Mouse (Mus musculus) bone marrow, adult 2 months (tissue): ENCODE data around the gene Palld. TPM values are rescaled to one million over a fixed set of nuclear protein-coding genes. Genes with fewer than 3 reads are reported as not detected.

Source experiments
- H3K27ac ChIP-seq: fragments of 200-500 bp; 2 replicates; pipeline ENCODE4 v1.5.1; 2012; ENCODE audit warnings: low read depth, mild to moderate bottlenecking, control low read depth, inconsistent platforms, low read length; ENCODE audit not compliant: control insufficient read depth, poor library complexity, insufficient read depth
- H3K4me1 ChIP-seq: fragments of 200-500 bp; 2 replicates; pipeline ENCODE4 v1.6.1; 2011; ENCODE audit warnings: low read length; ENCODE audit not compliant: control insufficient read depth, insufficient read depth
- H3K4me3 ChIP-seq: fragments of 200-500 bp; replicated peaks from 2 replicates; pipeline ENCODE3; 2011; ENCODE audit warnings: mild to moderate bottlenecking, low read depth, low read length, control low read depth; ENCODE audit not compliant: control insufficient read depth
- CTCF ChIP-seq: fragments of 200-500 bp; IDR thresholded peaks from 2 replicates; pipeline ENCODE4 v1.5.1; 2011; ENCODE audit warnings: low read length, control low read depth; ENCODE audit not compliant: control insufficient read depth, insufficient read depth
- POLR2A ChIP-seq: fragments of 200-500 bp; IDR thresholded peaks from 2 replicates; pipeline ENCODE4 v1.6.1; 2011; ENCODE audit warnings: low read depth, mild to moderate bottlenecking, control low read depth, low read length, borderline replicate concordance; ENCODE audit not compliant: control insufficient read depth
- WGBS: fragments of 180-500 bp; shearing (Covaris S2); methylation state at CpG from one replicate; pipeline ENCODE4 v1.1.7; 2018; 5-methylcytosine and 5-hydroxymethylcytosine counted together
- polyA plus RNA-seq: library from polyadenylated mRNA; stranded (reverse); fragments of >200 nt; gene quantifications from 2 replicates; pipeline ENCODE4 v1.2.4, GENCODE M21; 2011; ENCODE audit warnings: low replicate concordance; ENCODE audit not compliant: missing spikeins, insufficient read depth, insufficient read length

Gene Palld
- polyA plus RNA-seq, 1 experiment = 33.7 TPM

DNA sequence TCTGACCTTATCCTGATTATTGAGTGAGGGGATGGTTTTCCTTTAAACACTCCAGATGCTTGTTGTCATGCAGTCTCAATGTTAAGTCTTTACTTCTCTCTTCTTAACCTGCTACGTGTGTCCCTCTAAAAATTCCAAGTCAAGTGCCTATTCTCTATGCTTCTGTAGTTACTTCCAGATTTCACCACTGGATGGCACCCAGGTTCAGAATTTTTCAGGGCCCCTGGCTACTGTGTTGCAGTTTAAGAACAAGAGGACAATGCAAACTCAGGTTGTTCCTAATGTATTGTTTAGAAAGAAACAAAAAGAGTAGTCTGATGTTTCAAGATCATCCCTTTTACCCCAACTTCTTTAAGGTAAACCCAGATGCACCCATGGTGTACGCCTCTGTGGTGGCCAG, 8.4 kb downstream of the Palld start:
- TF ChIP-seq POLR2A (no peak), CTCF (no peak)
- no peaks in the 10 kb centered on the region; the same call in 1 of the 2 replicates for H3K4me1 ChIP-seq
- 45% methylated on average over 2 of the region's 2 CpGs for WGBS
- H3K4me3 ChIP-seq = no peak overlapping the region
- no peak overlapping the region for H3K27ac ChIP-seq

DNA sequence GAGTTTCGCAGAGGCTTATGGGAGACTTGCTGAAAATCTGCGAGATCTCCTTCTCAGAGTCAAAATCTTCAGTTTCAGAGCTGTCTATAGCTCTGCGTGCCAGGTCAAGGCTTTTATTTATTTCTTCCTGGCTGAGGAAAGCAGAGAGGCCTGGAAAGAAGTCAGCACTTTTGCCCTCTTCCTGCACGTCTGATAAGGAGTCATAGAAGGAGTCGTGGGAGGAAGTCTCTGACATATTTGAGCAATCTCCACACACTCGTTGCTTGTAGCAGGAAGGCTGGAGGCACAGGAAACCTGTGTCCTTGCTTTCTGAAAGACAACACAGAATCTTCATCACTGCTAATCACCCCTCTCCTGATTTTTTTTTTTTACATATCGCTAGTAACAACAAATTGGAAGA, 24.9 kb downstream of the Palld start:
- H3K27ac ChIP-seq = no peak overlapping the region
- H3K4me3 ChIP-seq = no peak overlapping the region
- 10% methylated on average over 7 of the region's 7 CpGs for WGBS

DNA sequence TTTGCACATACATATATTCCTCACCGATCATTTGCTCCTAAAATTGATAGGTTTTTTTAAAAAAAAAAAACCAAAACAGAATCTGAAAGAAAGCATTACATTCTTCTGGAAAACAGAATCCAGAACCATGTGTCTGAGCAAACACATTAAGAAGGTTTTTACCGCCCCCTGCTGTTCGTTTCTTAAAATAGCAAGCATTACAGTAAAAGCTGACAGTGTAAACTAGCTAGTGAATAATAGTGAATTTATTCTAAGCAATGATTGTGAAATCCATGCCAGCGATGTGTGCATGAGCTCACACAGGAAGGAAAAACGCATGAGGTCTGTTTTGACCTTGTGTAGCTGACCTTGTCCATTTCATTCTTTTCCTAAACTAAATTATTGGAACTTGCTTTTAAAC, 27.2 kb downstream of the Palld start:
- WGBS = 2% methylated on average over 5 of the region's 5 CpGs
- Histone ChIP-seq H3K4me1 (no peaks in the 10 kb centered on the region), H3K27ac (no peak overlapping the region), H3K4me3 (no peak overlapping the region)
- no peak for TF ChIP-seq CTCF
- no peak for TF ChIP-seq POLR2A

More for the DNA sequence above, 24.9 kb downstream of the Palld start:
- no peak for TF ChIP-seq POLR2A
- no peak for TF ChIP-seq CTCF
- H3K4me1 ChIP-seq = no peaks in the 10 kb centered on the region

DNA sequence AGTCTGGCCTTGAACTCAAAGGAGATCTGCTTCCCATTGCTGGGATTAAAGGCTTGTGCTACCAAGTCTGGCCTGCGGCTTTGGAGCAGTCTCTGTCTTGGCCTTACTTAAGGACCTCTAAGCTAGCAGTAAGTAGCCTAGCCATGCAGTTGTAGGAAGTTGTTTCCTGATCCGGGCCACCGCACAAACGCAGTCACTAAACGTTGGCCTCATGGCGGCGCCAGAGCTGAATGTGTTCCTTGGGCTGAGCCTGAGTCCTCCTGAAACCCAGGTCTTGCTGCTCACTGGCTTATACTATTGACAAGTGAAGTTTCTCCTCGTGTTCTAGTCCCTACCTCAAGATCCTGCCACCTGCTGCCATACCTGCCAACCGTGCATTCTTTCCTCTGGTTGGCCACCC, 28.5 kb downstream of the Palld start:
- Histone ChIP-seq H3K4me3 (no peak overlapping the region), H3K4me1 (no peaks in the 10 kb centered on the region), H3K27ac (no peak overlapping the region)
- 69% methylated on average over 9 of the region's 9 CpGs for WGBS
- TF ChIP-seq CTCF = no peak
- no peak for TF ChIP-seq POLR2A

DNA sequence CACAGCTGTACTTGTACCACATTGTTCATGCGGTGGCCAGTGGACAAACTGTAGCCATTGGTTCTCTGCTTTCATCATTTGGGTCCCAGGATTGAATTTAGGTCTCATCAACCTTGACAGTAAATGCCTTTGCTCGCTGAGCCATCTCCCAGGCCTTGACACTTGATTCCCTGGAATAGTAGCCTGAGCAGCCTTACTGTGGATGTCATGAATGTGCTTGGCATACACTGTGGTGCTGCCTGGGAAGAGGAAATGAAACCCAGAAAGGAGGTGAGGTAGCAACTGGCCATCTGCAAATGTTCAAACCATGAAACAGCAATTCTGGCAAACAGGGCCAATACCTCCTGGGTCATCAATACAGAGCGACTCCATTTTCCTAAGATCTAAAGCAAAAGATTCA, 34.0 kb downstream of the Palld start:
- TF ChIP-seq POLR2A (no peak), CTCF (no peak)

DNA sequence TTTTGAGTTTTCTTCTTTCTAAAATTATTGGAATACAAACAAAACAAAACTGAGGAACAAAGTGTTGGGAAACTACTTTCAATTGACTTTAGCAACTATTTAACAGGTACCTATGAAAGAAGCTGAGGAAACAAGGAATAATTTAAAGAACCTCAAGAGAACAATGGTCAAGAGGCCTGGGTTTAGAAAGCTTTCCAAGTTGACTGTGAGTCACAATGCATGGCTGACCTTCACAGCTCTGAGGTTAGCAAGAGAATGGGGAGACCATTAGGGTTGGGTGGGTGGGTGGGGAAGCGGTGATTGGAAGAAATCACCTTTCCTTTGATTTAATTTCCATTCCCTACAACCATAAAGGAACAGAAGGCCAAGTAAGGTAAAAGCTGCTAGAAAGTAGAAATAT, 35.6 kb downstream of the Palld start:
- no peak for TF ChIP-seq POLR2A
- TF ChIP-seq CTCF = no peak
- Histone ChIP-seq H3K4me1 (no peaks in the 10 kb centered on the region), H3K27ac (no peak overlapping the region), H3K4me3 (no peak overlapping the region)
- 71% methylated on average over 1 of the region's 1 CpGs for WGBS

More for the DNA sequence above, 34.0 kb downstream of the Palld start:
- Histone ChIP-seq H3K27ac (no peak overlapping the region), H3K4me1 (no peaks in the 10 kb centered on the region), H3K4me3 (no peak overlapping the region)
- WGBS = 84% methylated on average over 3 of the region's 3 CpGs

DNA sequence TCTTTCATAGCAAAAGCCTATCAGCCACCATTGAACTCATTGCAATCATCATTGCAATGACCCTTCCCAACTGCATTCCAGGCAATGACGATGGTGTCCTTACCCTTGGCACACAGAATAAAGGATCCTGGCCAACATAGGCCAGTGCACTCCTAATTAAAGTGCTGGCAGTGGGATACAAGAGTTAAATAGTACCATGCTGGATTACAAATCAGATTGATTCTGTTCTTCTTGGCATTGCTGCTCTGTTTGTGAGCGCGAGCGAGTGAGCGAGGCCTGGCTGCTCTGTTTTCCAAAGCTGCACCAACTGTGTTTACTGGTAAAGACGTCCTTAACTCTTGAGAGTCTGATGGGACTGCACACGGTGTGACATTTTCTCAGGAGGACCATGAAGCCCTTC, 37.1 kb downstream of the Palld start:
- H3K27ac ChIP-seq = no peak overlapping the region
- H3K4me1 ChIP-seq = no peaks in the 10 kb centered on the region
- TF ChIP-seq CTCF (no peak), POLR2A (no peak)
- H3K4me3 ChIP-seq = no peak overlapping the region
- 88% methylated on average over 7 of the region's 7 CpGs for WGBS

DNA sequence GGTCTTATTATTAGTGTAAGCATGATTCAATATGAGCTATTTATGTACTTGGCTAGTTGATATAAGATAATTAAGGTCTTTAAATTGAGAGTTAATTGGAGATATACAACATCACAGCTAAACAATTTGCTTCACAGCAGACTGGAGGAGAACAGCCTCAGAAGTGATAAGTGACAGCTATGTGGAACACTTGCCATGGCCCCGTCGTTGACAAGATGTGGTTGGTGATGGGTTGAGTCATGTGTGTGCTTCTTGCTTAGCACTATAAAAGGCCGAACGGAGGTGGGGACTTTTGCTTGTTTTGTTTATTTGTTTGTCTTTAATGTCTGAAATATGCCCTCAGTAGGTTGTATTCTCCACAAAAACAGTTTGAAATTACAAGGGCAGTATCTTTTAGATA, 51.2 kb downstream of the Palld start:
- H3K27ac ChIP-seq = no peak overlapping the region
- H3K4me3 ChIP-seq = no peak overlapping the region
- TF ChIP-seq CTCF (no peak), POLR2A (no peak)
- WGBS = 74% methylated on average over 4 of the region's 4 CpGs
- no peaks in the 10 kb centered on the region for H3K4me1 ChIP-seq

DNA sequence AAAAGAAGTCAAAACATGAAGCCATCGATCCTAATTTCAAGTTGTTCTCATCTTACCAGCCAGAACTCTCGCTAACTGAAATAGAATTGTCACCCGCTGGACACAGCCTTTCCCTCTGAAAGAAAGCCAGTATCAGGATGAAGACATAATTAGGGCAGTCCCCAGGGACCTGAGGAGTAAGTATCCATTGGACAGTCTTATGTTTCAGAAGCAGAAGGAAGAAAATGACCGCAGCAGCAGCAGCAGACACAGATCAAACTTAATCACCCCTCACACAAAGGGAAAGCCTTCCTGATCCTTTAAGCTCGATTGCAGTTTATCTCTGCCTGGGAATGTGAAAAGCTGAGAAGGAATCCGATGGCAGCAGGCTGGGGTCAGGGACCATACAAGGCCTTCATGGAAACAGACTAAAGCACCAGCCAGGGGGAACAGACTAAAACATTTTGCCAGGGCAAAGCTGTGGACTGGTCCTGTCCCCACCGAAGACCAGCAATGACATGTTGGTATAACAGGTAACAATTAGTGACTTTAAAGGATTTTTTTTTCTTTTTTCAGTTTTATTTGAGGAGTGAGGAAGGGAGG, 53.8 kb downstream of the Palld start:
- no peak for TF ChIP-seq CTCF
- no peak for TF ChIP-seq POLR2A
- 83% methylated on average over 7 of the region's 7 CpGs for WGBS
- Histone ChIP-seq H3K27ac (no peak overlapping the region), H3K4me3 (no peak overlapping the region), H3K4me1 (no peaks in the 10 kb centered on the region)
